Mouse (Mus musculus) embryonic fibroblast, embryonic 13.5 days (primary cell): ENCODE measurements around the gene Tcf7l1. TPM values are rescaled to one million over a fixed set of nuclear protein-coding genes. Genes with fewer than 3 reads are reported as not detected.
"Not testable (repeated sequence)": the region's sequence is repeated elsewhere in the genome, so short reads cannot be mapped to it uniquely, and the experiment has no call there.

Source experiments
- H3K27ac ChIP-seq: 2 replicates; pipeline ENCODE4 v1.5.1; 2012; ENCODE audit warnings: low read length, control low read depth, inconsistent platforms; ENCODE audit not compliant: insufficient read depth
- H3K4me1 ChIP-seq: 2 replicates; pipeline ENCODE4 v1.6.1; 2011; ENCODE audit warnings: low read length; ENCODE audit not compliant: control insufficient read depth, insufficient read depth
- H3K4me3 ChIP-seq: 2 replicates; pipeline ENCODE4 v1.5.1; 2011; ENCODE audit warnings: mild to moderate bottlenecking, control low read depth, low read length; ENCODE audit not compliant: insufficient read depth
- CTCF ChIP-seq: IDR thresholded peaks from 2 replicates; pipeline ENCODE4 v1.5.1; 2011; ENCODE audit warnings: mild to moderate bottlenecking, control low read depth, low read length, moderate library complexity, borderline replicate concordance; ENCODE audit not compliant: insufficient read depth
- POLR2A ChIP-seq: IDR thresholded peaks from 2 replicates; pipeline ENCODE4 v1.6.1; 2011; ENCODE audit warnings: low read depth, mild to moderate bottlenecking, control low read depth, low read length, moderate library complexity
- polyA plus RNA-seq: library from polyadenylated mRNA; stranded (reverse); fragments of >200 nt; gene quantifications from 2 replicates; pipeline ENCODE4 v1.2.4, GENCODE M21; 2011; ENCODE audit warnings: low read depth; ENCODE audit not compliant: missing spikeins, insufficient read length

Gene Tcf7l1
- 34.0 and 54.0 TPM in 2 replicates for polyA plus RNA-seq

DNA sequence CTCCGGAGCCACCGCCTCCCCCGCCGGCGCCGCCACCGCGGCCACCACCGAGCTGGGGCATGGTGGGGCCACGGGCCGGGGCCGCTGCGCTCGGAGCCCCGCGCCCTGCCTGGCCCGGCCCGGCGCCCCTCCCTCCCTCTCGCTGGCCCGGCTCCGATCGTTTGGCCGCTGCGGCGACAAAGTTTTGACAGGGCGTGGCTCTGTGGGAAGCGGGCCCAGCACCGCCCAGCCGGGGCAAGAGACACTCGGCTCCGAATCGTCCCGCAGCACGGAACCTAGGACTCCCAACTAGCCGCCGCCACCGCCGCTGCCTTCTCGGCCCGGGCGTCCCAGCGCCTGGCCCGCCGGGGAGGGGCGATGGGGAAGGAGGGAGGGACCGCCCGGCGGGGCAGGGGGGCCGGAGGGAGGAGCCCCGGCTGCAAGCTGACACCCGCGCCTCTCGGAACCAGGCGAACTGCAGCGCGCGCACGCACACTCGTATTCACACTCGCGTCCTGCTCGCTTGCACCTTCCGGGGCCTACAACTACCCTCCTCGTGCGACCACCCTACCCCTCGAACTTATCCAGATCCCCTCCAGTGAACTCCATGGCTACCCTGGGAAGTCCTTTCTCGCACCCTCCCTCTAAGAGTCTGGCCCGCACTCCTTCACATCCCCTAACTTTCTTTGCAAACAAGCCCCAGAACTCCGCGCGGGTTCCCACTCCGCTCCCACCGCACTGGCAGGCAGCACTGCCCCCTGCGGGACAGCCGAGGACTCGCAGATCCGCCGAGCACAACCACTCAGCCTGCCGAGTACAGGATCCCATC, at the start of gene Tcf7l1:
Tcf7l1 (minus strand) TSS at position 363 of the 808 bp plus-strand sequence.
- no peaks in the 10 kb centered on the region for H3K4me1 ChIP-seq

GRCm38 (mm10) chr6:72837756-72838155, 48.7 kb upstream of the Tcf7l1 start:
- Histone ChIP-seq H3K27ac (no peak overlapping the region), H3K4me1 (no peaks in the 10 kb centered on the region), H3K4me3 (no peak overlapping the region)
- TF ChIP-seq CTCF: no peak
- TF ChIP-seq POLR2A: no peak

More for the DNA sequence above, at the start of gene Tcf7l1:
- Histone ChIP-seq H3K27ac (peak within 1 kb of the TSS; percentile 74), H3K4me3 (peak within 1 kb of the TSS; percentile 71)
- peak; percentile 86 for TF ChIP-seq POLR2A
- TF ChIP-seq CTCF: peak; percentile 80

GRCm38 (mm10) chr6:72834518-72834917, 45.5 kb upstream of the Tcf7l1 start:
- no peak overlapping the region for H3K27ac ChIP-seq
- TF ChIP-seq POLR2A (no peak), CTCF (no peak)
- no peaks in the 10 kb centered on the region for H3K4me1 ChIP-seq
- no peak overlapping the region for H3K4me3 ChIP-seq

DNA sequence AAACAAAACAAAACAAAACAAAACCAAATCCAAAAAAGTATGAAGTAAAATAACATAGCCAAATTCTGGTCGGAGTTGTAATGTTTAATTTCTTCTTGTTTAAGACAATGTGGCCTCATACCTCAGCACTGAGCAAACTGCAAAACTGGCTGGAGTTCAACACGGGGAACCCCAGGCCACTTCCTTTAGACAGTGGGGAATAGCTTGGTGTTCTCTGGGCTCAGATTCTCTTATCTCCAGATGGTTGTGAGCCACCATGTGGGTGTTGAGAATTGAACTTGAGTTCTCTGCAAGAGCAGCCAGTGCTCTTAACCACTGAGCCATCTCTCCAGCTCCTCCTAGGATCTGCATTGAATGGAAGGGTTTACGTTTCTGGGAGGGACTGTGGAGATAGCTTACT, 42.8 kb upstream of the Tcf7l1 start:
- Histone ChIP-seq H3K27ac (no peak overlapping the region), H3K4me1 (no peaks in the 10 kb centered on the region)
- TF ChIP-seq CTCF (no peak), POLR2A (no peak)

GRCm38 (mm10) chr6:72831276-72831675, 42.2 kb upstream of the Tcf7l1 start:
- TF ChIP-seq POLR2A (no peak), CTCF (no peak)
- H3K4me1 ChIP-seq: no peaks in the 10 kb centered on the region
- H3K27ac ChIP-seq: no peak overlapping the region
- no peak overlapping the region for H3K4me3 ChIP-seq

More for the DNA sequence above, 42.8 kb upstream of the Tcf7l1 start:
- H3K4me3 ChIP-seq: no peak overlapping the region

GRCm38 (mm10) chr6:72828857-72829256, 39.8 kb upstream of the Tcf7l1 start:
- Histone ChIP-seq H3K4me1 (no peaks in the 10 kb centered on the region), H3K27ac (no peak overlapping the region), H3K4me3 (no peak overlapping the region)
- TF ChIP-seq CTCF: peak; percentile 42; the same call in 1 of the 2 replicates
- no peak for TF ChIP-seq POLR2A

- not testable (repeated sequence) for H3K27ac ChIP-seq, H3K4me3 ChIP-seq, H3K4me1 ChIP-seq
These were observed 39.0 kb upstream of the Tcf7l1 start for GRCm38 (mm10) chr6:72828037-72828436.

DNA sequence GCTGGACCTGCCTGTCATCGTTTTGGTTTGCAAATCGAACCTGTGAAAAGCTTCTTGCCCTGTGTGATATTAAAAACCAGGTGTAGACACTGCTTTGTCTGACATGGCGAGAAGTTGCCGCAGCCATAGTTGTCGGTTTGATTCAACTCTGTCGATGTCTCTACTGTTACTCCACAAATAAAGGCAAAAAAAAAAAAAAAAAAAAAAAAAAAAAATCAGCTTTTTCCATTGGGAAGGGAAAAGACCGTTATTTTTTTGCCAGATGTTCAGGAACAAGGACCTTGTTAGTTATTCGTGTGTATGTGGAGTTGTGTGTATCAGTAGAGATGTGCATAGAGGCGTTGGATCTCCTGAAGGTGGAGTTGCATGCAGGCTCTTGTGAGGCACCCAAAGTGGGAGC, 36.7 kb upstream of the Tcf7l1 start:
- Histone ChIP-seq H3K27ac (no peak overlapping the region), H3K4me3 (no peak overlapping the region), H3K4me1 (no peaks in the 10 kb centered on the region)
- no peak for TF ChIP-seq CTCF
- no peak for TF ChIP-seq POLR2A

DNA sequence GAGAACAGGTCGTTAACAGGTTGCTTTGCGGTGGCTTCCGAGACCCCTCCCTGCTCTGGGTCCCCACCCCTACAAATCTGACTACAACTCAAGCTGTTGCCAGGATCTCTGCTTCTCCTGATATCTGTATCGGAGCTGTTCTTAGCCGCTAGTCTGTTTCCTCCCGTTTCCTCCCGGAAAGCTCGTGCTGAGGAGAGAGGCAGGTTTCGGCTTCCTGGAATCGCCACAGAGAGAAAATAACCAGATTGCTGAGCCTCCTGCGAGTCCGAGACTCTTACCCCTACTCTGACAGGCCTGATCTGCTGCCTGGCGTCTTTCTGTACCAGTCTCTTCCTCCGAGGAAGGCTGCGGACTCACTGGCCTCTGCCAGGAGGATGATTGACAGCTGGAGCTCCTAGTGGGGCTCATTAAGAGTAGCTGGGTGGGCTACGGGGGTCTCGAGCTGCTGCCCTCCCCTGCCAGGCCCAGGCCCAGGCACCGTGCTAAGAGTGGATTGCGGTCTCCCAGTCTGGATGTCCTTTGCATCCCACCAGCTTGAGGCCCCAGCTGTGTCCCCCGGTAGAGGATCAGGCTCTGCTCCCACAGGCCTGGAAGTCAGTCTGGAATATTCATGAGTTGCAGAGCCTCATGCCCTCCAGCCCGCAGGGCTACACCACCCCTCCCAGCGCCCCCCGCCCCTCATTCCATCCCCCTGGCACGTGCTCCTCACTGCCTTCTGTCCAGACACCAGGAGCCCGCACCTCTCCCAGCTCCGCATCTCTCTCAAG, 36.1 kb upstream of the Tcf7l1 start:
- Histone ChIP-seq H3K27ac (no peak overlapping the region), H3K4me3 (0 out of 2 replicates have a peak overlapping the region, but pooled peaks have one; percentile 0), H3K4me1 (no peaks in the 10 kb centered on the region)
- no peak for TF ChIP-seq CTCF

- H3K4me3 ChIP-seq: no peak overlapping the region
- TF ChIP-seq CTCF (no peak), POLR2A (no peak)
- no peaks in the 10 kb centered on the region; the same call in 1 of the 2 replicates for H3K4me1 ChIP-seq
- H3K27ac ChIP-seq: no peak overlapping the region
These were observed 24.4 kb upstream of the Tcf7l1 start for GRCm38 (mm10) chr6:72813456-72813855.
